Mouse (Mus musculus): ENCODE measurements at regions not wholly inside any gene's neighbourhood (a gene's known extent, or its start where the extent isn't known, plus 50 kb on each side); places are given as distances from the start of the nearest gene placed in this dataset.

DNA sequence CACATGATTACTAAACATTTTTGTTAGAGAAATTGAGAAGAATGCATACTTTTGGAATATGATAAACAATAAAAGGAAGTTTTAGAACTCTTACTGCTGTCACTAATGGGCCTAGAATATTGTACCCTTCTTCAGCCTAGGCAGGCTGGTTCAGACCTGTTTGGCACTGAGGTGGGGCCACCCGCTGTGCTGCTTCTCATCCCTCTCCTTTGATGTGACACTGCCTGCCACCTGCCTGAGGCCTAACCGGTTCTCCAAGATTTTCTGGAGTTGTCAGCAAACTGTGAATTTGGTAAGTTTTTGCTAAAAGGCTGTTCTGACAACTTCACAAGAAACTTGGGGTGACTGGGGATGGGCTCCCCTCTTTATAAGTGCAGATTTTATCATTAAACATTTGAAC lies 714.8 kb downstream of the Slitrk1 start:
- no peaks in the 10 kb centered on the region for H3K27me3 ChIP-seq (ENCODE audit: control insufficient read depth, insufficient read depth, low read length)
- no peak overlapping the region for H3K4me2 ChIP-seq (ENCODE audit: low read depth, low read length, severe bottlenecking)
- H3K9ac ChIP-seq (ENCODE audit: low read length): no peak overlapping the region
- ATAC-seq (replicated peaks; ENCODE audit: low FRiP score) (no peak), DNase-seq (ENCODE audit: low spot score) (no peak)
- no peaks in the 10 kb centered on the region for H3K4me1 ChIP-seq (replicated peaks; ENCODE audit: control insufficient read depth, insufficient read depth, low read length)
- H3K4me3 ChIP-seq (ENCODE audit: low read depth, low read length): no peak overlapping the region
- H3K9me3 ChIP-seq (ENCODE audit: control insufficient read depth, low read length): no peaks in the 10 kb centered on the region
- H3K36me3 ChIP-seq (ENCODE audit: control insufficient read depth, insufficient read depth, low read length): no peaks in the 10 kb centered on the region
- no peak overlapping the region for H3K27ac ChIP-seq (ENCODE audit: low read depth, low read length)
- WGBS: 28% methylated on average over 2 of the region's 2 CpGs

DNA sequence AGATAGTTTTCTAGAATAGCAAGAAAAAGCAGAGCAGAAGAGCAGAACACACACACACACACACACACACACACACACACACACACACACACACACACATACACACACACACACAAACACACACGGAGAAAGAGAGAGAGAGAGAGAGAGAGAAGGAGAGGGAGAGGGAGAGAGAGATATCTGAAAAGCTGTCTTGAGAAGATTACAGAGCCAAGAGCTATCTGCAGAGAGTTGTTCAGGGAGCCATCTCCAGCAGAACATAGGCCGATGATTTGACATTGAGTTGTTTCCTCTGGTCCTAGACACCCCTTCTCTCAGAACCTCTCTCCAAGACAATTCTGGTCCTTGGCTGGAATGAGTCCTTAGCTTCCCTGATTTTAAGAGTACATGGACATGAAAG lies 733.0 kb downstream of the Slitrk1 start:
- H3K4me1 ChIP-seq (replicated peaks; ENCODE audit: control insufficient read depth, insufficient read depth, low read length): no peaks in the 10 kb centered on the region
- no peaks in the 10 kb centered on the region for H3K27me3 ChIP-seq (ENCODE audit: control insufficient read depth, insufficient read depth, low read length)
- no peak overlapping the region for H3K4me2 ChIP-seq (ENCODE audit: low read depth, low read length, severe bottlenecking)
- no peak for DNase-seq (ENCODE audit: low spot score)
- no peaks in the 10 kb centered on the region for H3K9me3 ChIP-seq (ENCODE audit: control insufficient read depth, low read length)
- H3K9ac ChIP-seq (ENCODE audit: low read length): no peak overlapping the region
- no peak for ATAC-seq (replicated peaks; ENCODE audit: low FRiP score)
- 88% methylated on average over 2 of the region's 2 CpGs for WGBS
- no peak overlapping the region for H3K27ac ChIP-seq (ENCODE audit: low read depth, low read length)
- H3K4me3 ChIP-seq (ENCODE audit: low read depth, low read length): no peak overlapping the region
- no peaks in the 10 kb centered on the region for H3K36me3 ChIP-seq (ENCODE audit: control insufficient read depth, insufficient read depth, low read length)

DNA sequence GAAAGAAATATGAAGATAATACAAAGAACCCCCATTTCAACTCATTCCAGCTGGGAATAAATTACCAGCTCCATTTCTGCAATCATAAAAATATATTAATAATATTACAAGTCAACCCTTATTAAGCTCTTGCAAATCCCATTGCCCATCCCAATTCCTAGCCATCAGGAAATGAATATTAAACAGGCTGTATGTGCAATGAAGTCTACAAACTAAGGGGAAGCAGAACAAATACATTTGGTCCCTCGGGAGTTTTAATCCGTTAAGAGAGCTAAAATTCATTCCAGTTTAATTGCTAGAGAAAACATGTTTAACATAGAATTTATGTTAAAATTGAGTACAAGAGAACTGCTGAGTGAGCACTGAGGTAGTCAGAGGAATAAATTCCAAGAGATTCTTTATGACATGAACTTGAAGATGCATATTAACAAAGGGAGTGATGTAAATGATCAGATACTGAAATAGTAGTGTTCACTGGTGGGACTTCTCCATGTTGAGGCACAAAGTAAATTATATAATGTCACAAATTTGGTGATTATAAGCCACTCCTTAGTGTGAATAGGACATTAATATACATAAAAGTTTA lies 738.6 kb downstream of the Slitrk1 start:
- no peak for ATAC-seq (replicated peaks; ENCODE audit: low FRiP score)
- Histone ChIP-seq H3K27me3 (ENCODE audit: control insufficient read depth, insufficient read depth, low read length) (no peaks in the 10 kb centered on the region), H3K9ac (ENCODE audit: low read length) (no peak overlapping the region), H3K4me1 (replicated peaks; ENCODE audit: control insufficient read depth, insufficient read depth, low read length) (no peaks in the 10 kb centered on the region), H3K36me3 (ENCODE audit: control insufficient read depth, insufficient read depth, low read length) (no peaks in the 10 kb centered on the region), H3K4me3 (ENCODE audit: low read depth, low read length) (no peak overlapping the region), H3K27ac (ENCODE audit: low read depth, low read length) (no peak overlapping the region), H3K4me2 (ENCODE audit: low read depth, low read length, severe bottlenecking) (no peak overlapping the region), H3K9me3 (ENCODE audit: control insufficient read depth, low read length) (no peaks in the 10 kb centered on the region)
- 82% methylated on average over 2 of the region's 2 CpGs for WGBS
- DNase-seq (ENCODE audit: low spot score): no peak

DNA sequence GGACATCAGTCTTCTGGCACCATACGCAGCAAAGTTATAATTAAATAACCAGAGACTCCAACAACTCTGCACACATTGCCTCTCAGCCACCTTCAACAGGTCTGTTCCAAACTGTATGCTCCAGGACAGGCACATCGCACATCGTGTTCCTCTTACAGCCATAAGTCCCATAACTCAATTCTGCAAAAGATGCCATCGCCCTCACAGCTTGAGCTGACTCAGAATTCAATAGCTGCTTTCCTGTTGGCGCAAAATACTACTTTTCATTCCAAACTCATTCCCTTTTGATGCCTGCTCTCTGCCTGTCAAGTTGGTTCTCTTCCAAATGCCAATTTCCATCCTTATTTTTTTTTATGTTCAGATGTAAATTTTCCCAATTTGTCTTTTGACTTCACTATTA lies 761.0 kb downstream of the Slitrk1 start:
- H3K9ac ChIP-seq (ENCODE audit: low read length): no peak overlapping the region
- no peaks in the 10 kb centered on the region for H3K4me1 ChIP-seq (replicated peaks; ENCODE audit: control insufficient read depth, insufficient read depth, low read length)
- no peaks in the 10 kb centered on the region for H3K36me3 ChIP-seq (ENCODE audit: control insufficient read depth, insufficient read depth, low read length)
- H3K9me3 ChIP-seq (ENCODE audit: control insufficient read depth, low read length): no peaks in the 10 kb centered on the region
- H3K4me3 ChIP-seq (ENCODE audit: low read depth, low read length): no peak overlapping the region
- DNase-seq (ENCODE audit: low spot score) (no peak), ATAC-seq (replicated peaks; ENCODE audit: low FRiP score) (no peak)
- WGBS: 89% methylated on average over 5 of the region's 5 CpGs
- H3K27ac ChIP-seq (ENCODE audit: low read depth, low read length): no peak overlapping the region
- H3K4me2 ChIP-seq (ENCODE audit: low read depth, low read length, severe bottlenecking): no peak overlapping the region
- H3K27me3 ChIP-seq (ENCODE audit: control insufficient read depth, insufficient read depth, low read length): no peaks in the 10 kb centered on the region

DNA sequence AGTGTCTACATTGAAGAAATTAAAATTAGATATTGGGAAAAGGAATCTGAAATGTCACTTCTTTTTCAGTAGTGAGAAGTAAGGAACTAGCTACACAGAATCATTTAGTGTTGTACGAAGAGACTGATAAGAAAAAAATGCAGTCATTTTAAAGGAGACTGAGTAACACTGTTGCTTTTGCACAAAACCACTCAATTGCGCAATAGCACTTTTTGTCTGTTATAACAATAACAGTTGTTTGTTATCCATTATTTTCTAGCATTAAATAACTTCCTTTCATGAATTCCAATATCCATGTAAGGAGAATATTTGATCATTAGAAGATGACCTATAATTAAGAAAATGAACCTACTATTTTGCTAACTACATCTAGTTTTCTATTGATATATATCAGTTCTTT lies 790.8 kb downstream of the Slitrk1 start:
- no peaks in the 10 kb centered on the region for H3K9me3 ChIP-seq (ENCODE audit: control insufficient read depth, low read length)
- no peaks in the 10 kb centered on the region for H3K36me3 ChIP-seq (ENCODE audit: control insufficient read depth, insufficient read depth, low read length)
- WGBS: 86% methylated on average over 2 of the region's 2 CpGs
- H3K27ac ChIP-seq (ENCODE audit: low read depth, low read length): no peak overlapping the region
- no peak overlapping the region for H3K4me2 ChIP-seq (ENCODE audit: low read depth, low read length, severe bottlenecking)
- ATAC-seq (replicated peaks; ENCODE audit: low FRiP score) (no peak), DNase-seq (ENCODE audit: low spot score) (no peak)
- no peak overlapping the region for H3K4me3 ChIP-seq (ENCODE audit: low read depth, low read length)
- H3K9ac ChIP-seq (ENCODE audit: low read length): no peak overlapping the region
- no peaks in the 10 kb centered on the region for H3K4me1 ChIP-seq (replicated peaks; ENCODE audit: control insufficient read depth, insufficient read depth, low read length)
- no peaks in the 10 kb centered on the region for H3K27me3 ChIP-seq (ENCODE audit: control insufficient read depth, insufficient read depth, low read length)

DNA sequence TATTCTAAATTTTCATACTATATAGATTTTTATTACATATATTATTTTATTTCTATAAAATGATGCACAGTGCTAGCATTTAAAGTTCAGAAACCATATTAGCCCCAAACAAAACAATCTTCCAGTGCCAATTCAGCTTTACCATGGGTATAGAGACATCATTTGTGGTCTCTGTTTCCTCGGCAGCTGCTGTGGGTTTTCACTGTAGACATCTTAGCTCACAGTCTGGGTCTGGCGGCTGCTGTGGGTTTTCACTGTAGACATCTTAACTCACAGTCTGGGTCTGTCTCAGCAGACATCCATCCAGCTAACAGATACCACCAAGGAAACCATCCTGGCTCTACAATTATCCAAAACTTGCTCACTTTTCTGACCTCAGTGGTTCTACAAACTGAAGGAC lies 808.9 kb downstream of the Slitrk1 start:
- H3K27me3 ChIP-seq (ENCODE audit: control insufficient read depth, insufficient read depth, low read length): no peaks in the 10 kb centered on the region
- no peak overlapping the region for H3K4me3 ChIP-seq (ENCODE audit: low read depth, low read length)
- no peaks in the 10 kb centered on the region for H3K9me3 ChIP-seq (ENCODE audit: control insufficient read depth, low read length)
- no peak overlapping the region for H3K27ac ChIP-seq (ENCODE audit: low read depth, low read length)
- no peak for ATAC-seq (replicated peaks; ENCODE audit: low FRiP score)
- DNase-seq (ENCODE audit: low spot score): no peak
- H3K36me3 ChIP-seq (ENCODE audit: control insufficient read depth, insufficient read depth, low read length): no peaks in the 10 kb centered on the region
- H3K4me1 ChIP-seq (replicated peaks; ENCODE audit: control insufficient read depth, insufficient read depth, low read length): no peaks in the 10 kb centered on the region
- WGBS: 84% methylated on average over 2 of the region's 2 CpGs
- H3K4me2 ChIP-seq (ENCODE audit: low read depth, low read length, severe bottlenecking): no peak overlapping the region
- H3K9ac ChIP-seq (ENCODE audit: low read length): no peak overlapping the region

DNA sequence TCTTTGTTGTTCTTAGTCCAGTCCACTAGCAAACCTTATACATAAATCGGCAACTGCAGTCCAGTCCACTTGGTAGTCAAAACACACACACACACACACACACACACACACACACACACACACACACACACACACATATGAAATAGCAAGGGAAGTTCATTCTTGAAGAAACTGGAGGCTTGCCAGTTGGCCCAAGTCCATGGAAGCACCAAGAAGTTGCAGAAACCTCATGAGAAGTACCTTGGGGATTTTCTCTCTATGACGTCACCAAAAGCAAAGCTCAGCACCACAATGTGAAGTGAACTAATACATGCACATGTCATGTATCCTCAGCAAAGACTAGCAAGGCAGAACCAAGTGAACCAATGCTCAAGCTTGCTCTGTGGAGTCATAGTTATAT lies 823.0 kb downstream of the Slitrk1 start:
- ATAC-seq (replicated peaks; ENCODE audit: low FRiP score): no peak
- H3K4me3 ChIP-seq (ENCODE audit: low read depth, low read length): no peak overlapping the region
- no peak overlapping the region for H3K9ac ChIP-seq (ENCODE audit: low read length)
- no peak overlapping the region for H3K27ac ChIP-seq (ENCODE audit: low read depth, low read length)
- H3K36me3 ChIP-seq (ENCODE audit: control insufficient read depth, insufficient read depth, low read length): no peaks in the 10 kb centered on the region
- no peak overlapping the region for H3K4me2 ChIP-seq (ENCODE audit: low read depth, low read length, severe bottlenecking)
- H3K27me3 ChIP-seq (ENCODE audit: control insufficient read depth, insufficient read depth, low read length): no peaks in the 10 kb centered on the region
- H3K9me3 ChIP-seq (ENCODE audit: control insufficient read depth, low read length): no peaks in the 10 kb centered on the region
- WGBS: 89% methylated on average over 2 of the region's 2 CpGs
- DNase-seq (ENCODE audit: low spot score): no peak
- no peaks in the 10 kb centered on the region for H3K4me1 ChIP-seq (replicated peaks; ENCODE audit: control insufficient read depth, insufficient read depth, low read length)

DNA sequence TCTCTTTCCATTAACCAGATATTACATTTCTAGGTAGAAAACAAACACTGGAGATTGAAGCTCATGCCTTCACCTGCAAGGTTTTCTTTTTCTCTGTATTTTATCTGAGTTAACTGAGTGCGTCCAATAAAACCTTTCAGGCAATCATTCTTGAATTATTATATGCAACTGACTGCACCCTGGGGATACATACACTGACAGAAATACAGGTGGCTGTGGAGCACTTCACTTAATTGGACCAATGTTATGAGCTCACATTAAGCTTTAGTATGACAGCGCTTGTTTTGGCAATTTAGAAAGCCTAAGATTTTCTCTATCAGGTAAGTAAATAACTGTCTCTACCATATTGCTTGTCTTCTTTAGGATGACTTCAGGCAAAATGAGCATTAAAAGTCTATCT lies 864.0 kb downstream of the Slitrk1 start:
- 90% methylated on average over 2 of the region's 2 CpGs for WGBS
- H3K9me3 ChIP-seq (ENCODE audit: control insufficient read depth, low read length): no peaks in the 10 kb centered on the region
- H3K4me1 ChIP-seq (replicated peaks; ENCODE audit: control insufficient read depth, insufficient read depth, low read length): no peaks in the 10 kb centered on the region
- H3K27ac ChIP-seq (ENCODE audit: low read depth, low read length): no peak overlapping the region
- H3K9ac ChIP-seq (ENCODE audit: low read length): no peak overlapping the region
- no peak overlapping the region for H3K4me3 ChIP-seq (ENCODE audit: low read depth, low read length)
- no peak overlapping the region for H3K4me2 ChIP-seq (ENCODE audit: low read depth, low read length, severe bottlenecking)
- no peaks in the 10 kb centered on the region for H3K36me3 ChIP-seq (ENCODE audit: control insufficient read depth, insufficient read depth, low read length)
- no peak for ATAC-seq (replicated peaks; ENCODE audit: low FRiP score)
- DNase-seq (ENCODE audit: low spot score): no peak
- H3K27me3 ChIP-seq (ENCODE audit: control insufficient read depth, insufficient read depth, low read length): no peaks in the 10 kb centered on the region

DNA sequence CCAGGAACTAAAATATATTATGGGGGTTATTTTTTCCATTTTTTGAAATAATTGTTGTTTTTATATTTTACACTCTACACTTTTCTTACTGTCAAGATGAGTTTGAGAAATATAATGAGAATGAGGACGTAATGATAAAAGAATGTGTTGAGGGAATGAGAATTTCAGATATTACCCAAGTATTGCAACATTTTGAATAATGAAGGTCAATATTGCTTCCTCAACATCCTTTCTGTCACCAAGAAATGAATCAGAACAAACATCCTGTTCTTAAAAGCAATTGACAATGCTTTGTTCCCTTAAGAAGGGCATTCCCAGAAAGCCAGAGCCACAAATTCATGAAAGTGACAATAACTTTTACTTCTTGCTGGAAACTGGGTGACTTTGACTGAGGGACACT lies 878.0 kb downstream of the Slitrk1 start:
- DNase-seq (ENCODE audit: low spot score) (no peak), ATAC-seq (replicated peaks; ENCODE audit: low FRiP score) (no peak)
- Histone ChIP-seq H3K9ac (ENCODE audit: low read length) (no peak overlapping the region), H3K4me2 (ENCODE audit: low read depth, low read length, severe bottlenecking) (no peak overlapping the region), H3K9me3 (ENCODE audit: control insufficient read depth, low read length) (no peaks in the 10 kb centered on the region), H3K36me3 (ENCODE audit: control insufficient read depth, insufficient read depth, low read length) (no peaks in the 10 kb centered on the region), H3K4me3 (ENCODE audit: low read depth, low read length) (no peak overlapping the region), H3K4me1 (replicated peaks; ENCODE audit: control insufficient read depth, insufficient read depth, low read length) (no peaks in the 10 kb centered on the region), H3K27ac (ENCODE audit: low read depth, low read length) (no peak overlapping the region), H3K27me3 (ENCODE audit: control insufficient read depth, insufficient read depth, low read length) (no peaks in the 10 kb centered on the region)
- 84% methylated on average over 1 of the region's 1 CpGs for WGBS
